Mouse (Mus musculus): ENCODE results near the gene Timd4.

GRCm38 (mm10) chr11:46776879-46777278, 33.7 kb upstream of the Timd4 start:
- TF ChIP-seq CTCF (IDR thresholded peaks at IDR 0.05; ENCODE audit: borderline replicate concordance, insufficient read depth, low read length) (no peak), POLR2A (IDR thresholded peaks at IDR 0.05; ENCODE audit: low read depth, low read length) (no peak)
